Mouse (Mus musculus) c-Kit-positive CD71-positive TER-119-negative erythroid progenitor cells, embryonic 14.5 days (primary cell): Measurements from ENCODE around the gene Rabl2.

Experiments used
- DNase-seq: peaks from one replicate; pipeline ENCODE4 v3.0.0-alpha.2; 2013; ENCODE audit warnings: low read depth

Gene Rabl2

GRCm38 (mm10) chr15:89550506-89550905, 41.2 kb downstream of the Rabl2 start:
- no peak for DNase-seq

- no peak for DNase-seq
These were observed 42.9 kb downstream of the Rabl2 start for GRCm38 (mm10) chr15:89548837-89549236.

- no peak for DNase-seq
These were observed 43.7 kb downstream of the Rabl2 start for GRCm38 (mm10) chr15:89547824-89548601.

- DNase-seq = no peak
These were observed 44.4 kb downstream of the Rabl2 start for GRCm38 (mm10) chr15:89547321-89547720.

GRCm38 (mm10) chr15:89544171-89544570, 47.6 kb downstream of the Rabl2 start:
- no peak for DNase-seq

- DNase-seq = no peak
These were observed 57.9 kb downstream of the Rabl2 start for GRCm38 (mm10) chr15:89533843-89534207.

GRCm38 (mm10) chr15:89532924-89533842, 58.5 kb downstream of the Rabl2 start:
- DNase-seq = no peak
